Mouse (Mus musculus): ENCODE measurements at regions not wholly inside any gene's neighbourhood (a gene's known extent, or its start where the extent isn't known, plus 50 kb on each side); places are given as distances from the start of the nearest gene placed in this dataset.

DNA sequence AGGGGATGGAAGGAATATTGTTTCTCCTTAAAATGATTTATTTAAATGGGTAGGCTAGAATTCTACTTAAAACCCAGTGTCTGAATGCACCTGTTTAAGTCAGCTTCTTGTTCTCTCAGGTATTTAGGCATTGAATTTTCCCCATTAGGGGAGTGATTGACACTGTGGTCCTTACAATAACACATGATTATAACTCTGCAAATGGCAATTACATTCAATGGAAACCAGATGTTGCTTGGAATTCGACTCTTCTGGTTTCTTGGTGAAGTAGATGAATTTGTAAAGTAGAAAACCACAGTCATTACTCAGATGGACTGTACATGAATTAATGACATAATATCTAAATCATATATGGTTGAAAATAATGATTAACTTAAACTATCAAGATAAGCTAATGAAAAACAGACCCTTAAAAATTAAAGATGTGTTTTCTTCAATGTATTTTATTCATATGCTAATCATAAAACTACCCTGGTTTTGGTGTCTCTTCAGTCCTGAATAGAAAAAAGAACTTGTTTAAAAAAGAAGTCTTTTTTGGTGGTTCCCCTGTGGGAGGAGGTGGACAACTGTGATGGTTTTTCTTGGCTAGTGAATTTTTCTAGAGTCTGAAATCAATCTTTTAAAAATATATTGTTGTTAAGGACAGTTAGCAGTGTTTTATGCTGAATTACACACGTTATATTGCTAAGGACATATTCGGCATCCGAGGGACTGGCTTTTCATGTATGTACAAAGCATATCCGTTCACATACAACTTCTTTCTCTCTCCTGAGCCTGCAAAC, 231.8 kb upstream of the Osr1 start:
- TF ChIP-seq CTCF (IDR thresholded peaks at IDR 0.05; ENCODE audit: low read depth, low read length) (no peak), POLR2A (IDR thresholded peaks at IDR 0.05; ENCODE audit: borderline replicate concordance, low read depth, low read length) (no peak)
